Mouse (Mus musculus): ENCODE measurements around the gene Rfx2.
A peak's percentile ranks its signal among the peaks of the same experiment; 100 is the strongest.

Rfx2 gene

GRCm38 (mm10) chr17:56830411-56831110 is at the start of gene Rfx2:
Rfx2 (minus strand) TSS chr17:56831013.
- DNase-seq (ENCODE audit: low spot score in 2 of 2): no peak

GRCm38 (mm10) chr17:56877426-56877825 is 46.6 kb upstream of the Rfx2 start:
- DNase-seq (ENCODE audit: low spot score in 2 of 2): no peak

GRCm38 (mm10) chr17:56876981-56877380 is 46.2 kb upstream of the Rfx2 start:
- no peak for DNase-seq (ENCODE audit: low spot score in 2 of 2)

- DNase-seq (ENCODE audit: low spot score in 2 of 2): no peak
These were observed 45.7 kb upstream of the Rfx2 start for GRCm38 (mm10) chr17:56876465-56876864.

DNA sequence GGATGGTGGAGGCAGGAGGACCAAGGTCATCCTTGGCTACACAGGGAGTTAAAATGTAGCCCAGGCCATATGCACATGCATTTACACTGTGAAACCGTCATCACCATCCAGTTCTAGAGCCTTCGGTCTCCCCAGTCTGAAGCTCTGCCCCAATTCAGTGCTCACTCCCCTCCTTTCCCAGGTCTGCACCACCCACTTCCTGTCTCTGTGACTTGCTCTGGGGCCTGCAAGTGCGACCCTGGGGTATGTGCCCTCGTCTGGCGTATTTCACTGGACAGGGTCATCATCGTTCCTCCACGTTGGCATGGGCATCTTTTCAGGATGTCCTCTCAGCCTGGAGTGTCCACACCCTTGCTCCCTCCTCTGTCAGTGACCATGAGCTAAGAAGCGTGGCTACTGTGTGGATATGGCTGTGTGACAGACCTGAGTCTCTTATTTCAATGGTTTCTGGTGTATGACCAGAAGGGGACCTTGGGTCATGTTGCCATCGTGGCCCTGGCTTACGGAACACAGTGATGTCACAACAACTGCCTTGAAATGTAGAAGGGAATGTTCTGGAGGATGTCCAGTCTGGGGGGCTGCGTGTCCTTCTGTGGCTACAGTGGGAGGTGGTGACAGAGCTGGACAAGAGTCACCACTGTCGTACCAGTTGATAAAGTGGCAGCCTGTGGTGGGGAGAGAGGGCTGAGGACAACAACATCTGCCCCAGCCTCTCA is 44.3 kb upstream of the Rfx2 start, which contains the start of gene 1700061G19Rik:
Gene 1700061G19Rik, plus strand, starts transcription at position 542 of the 716 bp plus-strand sequence.
- DNase-seq (ENCODE audit: low spot score in 2 of 2): no peak

GRCm38 (mm10) chr17:56874237-56874636 is 43.4 kb upstream of the Rfx2 start, which contains the start of gene Acsbg2:
Acsbg2 (minus strand) TSS chr17:56874447.
- no peak for DNase-seq (ENCODE audit: low spot score in 2 of 2)

DNA sequence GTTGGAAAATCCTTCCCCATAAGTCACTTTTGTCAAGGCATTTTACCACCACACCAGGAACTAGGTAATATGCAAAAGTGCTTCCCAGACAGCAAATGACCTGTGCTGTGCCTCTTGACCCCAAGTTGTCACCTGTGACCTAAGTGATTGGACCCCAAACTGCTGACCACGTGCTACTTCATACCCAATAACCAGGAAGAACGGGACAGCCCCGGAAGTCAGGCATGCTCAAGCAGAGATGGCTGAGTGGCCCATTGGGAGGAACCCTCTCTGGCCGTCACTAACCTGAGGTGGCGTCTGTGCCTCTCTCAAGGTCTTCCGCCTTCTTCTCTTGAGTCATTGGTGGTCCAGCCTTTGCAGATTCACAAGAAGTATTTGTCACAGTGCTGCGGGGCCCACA is 41.7 kb upstream of the Rfx2 start:
- DNase-seq (ENCODE audit: low spot score in 2 of 2): no peak

DNA sequence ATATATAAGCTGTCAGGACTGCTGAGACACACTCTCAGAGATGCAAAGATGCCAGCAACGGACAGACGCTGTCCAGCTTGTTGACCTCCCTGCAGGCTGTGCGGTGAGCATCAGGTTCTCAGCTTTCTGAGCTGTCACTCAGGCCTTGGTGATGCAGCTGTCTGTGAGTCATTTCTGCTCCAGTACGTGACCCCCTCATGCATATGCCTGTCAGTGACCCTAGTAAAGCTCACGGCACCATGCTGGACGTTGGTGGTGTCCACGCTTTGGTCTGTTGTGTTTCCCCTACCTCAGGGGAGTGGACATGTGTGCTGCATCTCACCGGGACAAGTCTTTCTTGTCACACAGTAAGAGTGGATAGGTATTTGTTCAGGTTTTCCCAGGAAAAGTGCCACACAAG is 41.0 kb upstream of the Rfx2 start:
- no peak for DNase-seq (ENCODE audit: low spot score in 2 of 2)

DNA sequence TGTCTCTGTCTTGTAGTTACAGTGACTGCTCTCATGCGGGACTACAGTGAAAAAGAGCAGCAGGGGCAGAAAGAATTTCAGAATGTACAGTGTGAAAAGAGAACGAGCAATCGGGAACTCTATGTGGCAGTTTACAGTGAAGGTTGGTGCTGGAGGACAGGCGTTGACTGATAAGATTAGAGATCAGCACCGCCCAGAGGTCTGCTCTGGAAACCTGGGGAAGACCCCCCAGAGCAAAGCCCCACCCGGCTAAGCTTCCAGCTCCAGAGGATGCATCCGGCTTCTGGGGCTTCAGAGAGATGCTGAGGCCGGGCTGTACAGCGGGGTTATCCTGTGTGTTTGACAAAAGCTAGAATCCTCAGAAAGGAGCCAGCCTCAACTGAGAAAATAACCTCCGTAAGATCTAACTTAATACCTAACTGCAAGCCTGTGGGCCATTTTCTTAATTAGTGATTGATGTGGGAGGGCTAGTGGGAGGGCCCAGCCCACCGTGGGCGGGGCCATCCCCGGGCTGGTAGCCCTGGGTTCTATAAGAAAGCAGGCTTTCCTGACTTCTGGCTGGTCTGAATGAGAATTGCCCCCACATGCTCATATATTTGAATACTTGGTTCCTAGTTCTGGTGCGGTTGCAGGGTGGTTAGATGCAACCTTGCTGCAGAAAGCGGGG is 39.6 kb upstream of the Rfx2 start:
- no peak for DNase-seq (ENCODE audit: low spot score in 2 of 2)

GRCm38 (mm10) chr17:56869481-56869977 is 38.7 kb upstream of the Rfx2 start:
- no peak for DNase-seq (ENCODE audit: low spot score in 2 of 2)

DNA sequence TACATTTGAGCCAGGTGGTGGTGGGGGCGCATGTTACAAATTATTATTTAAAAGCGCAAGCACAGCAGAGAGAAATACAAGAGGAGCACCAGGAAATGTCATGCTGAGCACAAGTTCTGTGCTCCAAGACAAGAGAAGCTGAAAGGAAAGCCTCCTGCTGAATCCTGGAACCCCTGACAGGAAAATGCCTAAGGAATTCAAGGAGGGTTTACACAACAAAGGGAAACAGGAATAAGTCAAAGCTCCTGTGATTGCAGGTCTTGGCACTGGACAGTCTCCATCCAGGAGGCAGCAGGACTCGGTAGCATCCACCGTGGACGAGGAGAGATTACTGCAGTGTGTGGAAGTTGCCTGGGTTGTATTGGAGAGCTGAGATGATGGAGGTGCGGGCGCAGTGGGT is 35.3 kb upstream of the Rfx2 start:
- DNase-seq (ENCODE audit: low spot score in 2 of 2): no peak

DNA sequence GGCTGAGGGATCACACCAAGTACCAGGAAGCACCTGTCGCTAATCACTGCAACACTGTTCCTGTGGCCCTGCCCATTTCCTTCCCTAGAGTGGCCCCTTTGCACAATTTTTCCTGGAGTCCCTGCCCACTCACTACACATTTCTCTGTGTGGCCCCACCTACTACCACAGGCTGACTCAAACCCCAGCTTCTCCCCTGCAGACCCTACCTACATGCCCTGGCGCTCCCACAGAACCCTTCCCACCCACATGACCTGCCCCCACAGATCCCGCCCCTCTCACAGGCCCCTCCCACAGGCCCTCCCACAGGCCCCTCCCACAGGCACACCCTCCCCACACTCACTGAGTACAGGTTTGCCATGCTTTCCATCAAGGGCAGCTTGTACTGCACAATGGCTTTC is 30.4 kb upstream of the Rfx2 start:
- DNase-seq (ENCODE audit: low spot score in 2 of 2): no peak

- no peak for DNase-seq (ENCODE audit: low spot score in 2 of 2)
These were observed 28.1 kb upstream of the Rfx2 start for GRCm38 (mm10) chr17:56858922-56859321.

DNA sequence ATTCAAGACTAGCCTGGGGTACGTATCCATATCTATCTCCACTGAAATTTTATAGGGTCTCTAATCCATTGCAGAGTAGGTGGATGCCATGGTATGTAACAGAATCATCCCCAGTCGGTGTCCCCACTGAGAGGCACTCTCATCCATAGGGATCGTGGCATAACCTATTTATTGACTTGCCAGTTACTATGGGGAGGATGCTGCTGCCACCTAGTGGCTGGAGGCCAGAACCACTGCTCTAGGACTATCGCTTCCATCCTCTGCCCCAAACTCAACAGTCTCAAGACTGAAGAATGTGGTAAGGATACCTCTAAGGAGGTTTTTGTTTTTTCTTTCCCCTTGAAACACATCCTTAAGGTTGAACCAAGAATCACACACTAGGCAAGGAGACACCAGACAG is 27.4 kb upstream of the Rfx2 start:
- peak; percentile 14 to 23 for DNase-seq (ENCODE audit: low spot score in 2 of 2)

DNA sequence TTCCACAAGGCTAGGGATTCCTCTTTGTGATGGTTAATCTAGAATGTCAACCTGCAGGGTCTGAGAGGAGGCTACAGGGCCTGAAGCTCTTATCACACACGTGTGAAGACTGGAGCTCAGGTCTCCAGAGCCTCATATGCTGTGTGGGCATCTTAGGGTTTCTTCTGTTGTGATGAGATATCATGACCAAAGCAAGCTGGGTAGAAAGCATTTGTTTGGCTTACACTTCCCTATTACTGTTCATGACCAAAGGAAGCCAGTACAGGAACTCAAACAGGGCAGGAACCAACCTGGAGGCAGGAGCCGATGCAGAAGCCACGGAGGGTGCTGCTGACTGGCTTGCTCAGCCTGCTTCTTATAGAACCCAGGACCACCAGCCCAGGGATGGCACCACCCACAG is 24.6 kb upstream of the Rfx2 start:
- DNase-seq (ENCODE audit: low spot score in 2 of 2): no peak

GRCm38 (mm10) chr17:56851167-56851566 is 20.4 kb upstream of the Rfx2 start:
- no peak for DNase-seq (ENCODE audit: low spot score in 2 of 2)

DNA sequence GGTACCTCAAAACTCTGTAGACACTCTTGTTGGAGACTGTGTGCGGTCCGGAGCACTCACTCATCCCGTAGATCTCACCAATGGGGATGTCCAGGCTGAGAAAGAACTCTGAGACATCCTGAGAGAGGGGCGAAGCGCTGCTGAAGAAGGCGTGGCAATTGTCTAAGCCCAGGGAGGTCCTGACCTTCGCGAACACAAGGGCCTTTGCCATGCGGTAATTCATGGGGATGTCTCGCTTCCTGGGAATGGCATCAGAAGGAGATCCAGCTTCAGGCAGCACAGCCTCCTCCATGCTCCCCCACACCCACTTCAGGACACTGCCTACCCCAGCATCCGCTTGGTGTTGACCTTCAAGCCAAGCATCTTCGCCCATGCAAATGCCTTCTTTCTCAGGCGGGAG is 18.9 kb upstream of the Rfx2 start:
- no peak for DNase-seq (ENCODE audit: low spot score in 2 of 2)

GRCm38 (mm10) chr17:56848785-56849184 is 18.0 kb upstream of the Rfx2 start:
- DNase-seq (ENCODE audit: low spot score in 2 of 2): no peak

DNA sequence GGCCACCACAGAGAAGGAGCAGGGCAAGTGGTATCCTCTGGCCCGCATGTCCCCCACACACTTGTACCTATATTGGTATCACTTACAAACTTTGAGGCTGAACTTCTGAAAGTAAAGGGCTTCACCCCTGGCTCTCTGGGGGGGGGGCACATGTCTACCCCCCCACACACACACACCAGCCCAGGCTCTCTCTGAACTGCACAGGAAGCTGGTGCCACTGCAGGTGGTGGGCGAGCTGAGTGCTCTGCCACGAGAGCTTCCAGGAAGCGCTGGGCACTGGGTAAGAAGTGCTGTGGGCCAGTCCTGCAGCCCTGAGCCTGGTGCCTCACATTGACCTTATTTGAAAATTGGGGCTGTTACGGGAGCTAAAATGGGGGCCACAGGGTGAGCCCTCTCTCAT is 12.9 kb upstream of the Rfx2 start:
- DNase-seq (ENCODE audit: low spot score in 2 of 2): no peak

- DNase-seq (ENCODE audit: low spot score in 2 of 2): no peak
These were observed 11.4 kb upstream of the Rfx2 start for GRCm38 (mm10) chr17:56842173-56842572.

GRCm38 (mm10) chr17:56840524-56840923 is 9.7 kb upstream of the Rfx2 start:
- DNase-seq (ENCODE audit: low spot score in 2 of 2): no peak

- DNase-seq (ENCODE audit: low spot score in 2 of 2): no peak
These were observed 5.5 kb upstream of the Rfx2 start for GRCm38 (mm10) chr17:56836336-56836735.

DNA sequence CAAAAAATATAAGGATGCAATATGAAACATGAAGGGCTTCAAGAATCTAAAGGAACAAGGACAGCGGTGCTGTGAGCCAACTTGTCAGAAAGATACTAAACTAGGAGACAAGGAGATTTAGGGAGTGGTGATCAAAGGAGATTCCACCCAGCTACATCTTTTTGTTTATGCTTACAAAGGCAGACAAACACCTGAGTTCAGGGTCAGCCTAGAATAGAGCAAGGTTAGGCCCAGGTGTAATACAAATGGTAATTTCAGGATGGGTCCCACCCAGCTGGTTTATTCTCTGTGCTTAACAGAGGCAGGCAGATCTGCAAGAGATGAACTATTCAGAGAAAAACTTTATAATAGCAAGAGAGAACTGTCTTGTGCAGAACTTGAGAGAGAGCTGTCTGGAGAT is 2.6 kb upstream of the Rfx2 start:
- DNase-seq (ENCODE audit: low spot score in 2 of 2): no peak
